ENCODE assay signal across 8 mouse cellular contexts in the genomic region with DNA sequence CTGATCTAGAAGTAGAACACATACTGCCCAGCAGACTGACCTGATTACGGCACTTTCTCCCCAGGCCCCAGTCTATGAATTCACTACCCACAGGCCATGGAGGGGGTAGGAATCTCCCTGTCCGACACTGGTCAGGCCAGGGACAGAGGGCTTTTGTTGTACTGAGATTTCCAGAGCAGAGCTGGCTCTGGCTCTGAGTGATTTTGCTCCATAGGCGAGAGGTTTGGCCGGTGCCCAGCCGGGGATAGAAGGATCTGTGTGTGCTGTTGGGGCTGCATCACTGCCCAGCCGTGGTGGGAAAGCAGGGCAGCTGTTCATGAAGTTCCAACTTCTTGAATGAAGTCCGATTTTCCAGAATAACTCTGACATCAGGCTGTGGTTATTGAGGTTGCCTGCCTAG. TPM values are rescaled to one million over a fixed set of nuclear protein-coding genes. Genes with fewer than 3 reads are reported as not detected.
DNase-seq lines count a peak whose midpoint lies in the region; ATAC-seq lines count a peak whose summit lies in the region.

No protein-coding gene starts in this region.

- ATAC-seq in embryonic facial prominence, embryonic 13.5 days (ENCODE audit: insufficient number of reproducible peaks, insufficient read depth, low FRiP score, low TSS enrichment, low read depth): peak; percentile 63
- ATAC-seq in midbrain, embryonic 16.5 days: peak; percentile 89

- no peaks in the 10 kb centered on the region; the same call in 1 of the 2 replicates for H3K27me3 ChIP-seq in embryonic facial prominence, embryonic 13.5 days
- no peaks in the 10 kb centered on the region for H3K27me3 ChIP-seq in midbrain, embryonic 16.5 days (ENCODE audit: control insufficient read depth, insufficient read depth, low read depth, low read length)

- peak; percentile 97 for DNase-seq in heart, adult 11 months
- DNase-seq in heart, adult 8-10 months (ENCODE audit: low spot score): no peak
- DNase-seq in heart, postnatal 14 days: peak; percentile 61 to 75
- peak; percentile 22 to 42 for DNase-seq in left cerebral cortex, postnatal 36 days (ENCODE audit: low spot score in 2 of 2)
- DNase-seq in spleen, postnatal 4 days (ENCODE audit: low spot score in 2 of 2): no peak
- DNase-seq in ovary, postnatal 10 days (ENCODE audit: low spot score): no peak

- no peak overlapping the region for H3K4me3 ChIP-seq in embryonic facial prominence, embryonic 13.5 days
- H3K4me3 ChIP-seq in midbrain, embryonic 16.5 days (ENCODE audit: low read depth, low read length): no peak overlapping the region

- peaks cover 7% of the 10 kb centered on the region for H3K4me1 ChIP-seq in embryonic facial prominence, embryonic 13.5 days
- H3K4me1 ChIP-seq in midbrain, embryonic 16.5 days (ENCODE audit: control insufficient read depth, insufficient read depth, low read length): no peaks in the 10 kb centered on the region

- no peaks in the 10 kb centered on the region for H3K9me3 ChIP-seq in embryonic facial prominence, embryonic 13.5 days
- H3K9me3 ChIP-seq in midbrain, embryonic 16.5 days (replicated peaks; ENCODE audit: control insufficient read depth, low read length, poor library complexity, severe bottlenecking): no peaks in the 10 kb centered on the region

- H3K4me2 ChIP-seq in embryonic facial prominence, embryonic 13.5 days: no peak overlapping the region
- H3K4me2 ChIP-seq in midbrain, embryonic 16.5 days (ENCODE audit: low read length): no peak overlapping the region

- H3K27ac ChIP-seq in embryonic facial prominence, embryonic 13.5 days: 0 out of 2 replicates have a peak overlapping the region, but pooled peaks have one; percentile 33
- H3K27ac ChIP-seq in midbrain, embryonic 16.5 days (ENCODE audit: low read length): peak overlapping the region; percentile 60

- H3K9ac ChIP-seq in embryonic facial prominence, embryonic 13.5 days: no peak overlapping the region
- no peak overlapping the region for H3K9ac ChIP-seq in midbrain, embryonic 16.5 days (ENCODE audit: low read depth, low read length)

- H3K36me3 ChIP-seq in embryonic facial prominence, embryonic 13.5 days: no peaks in the 10 kb centered on the region
- no peaks in the 10 kb centered on the region for H3K36me3 ChIP-seq in midbrain, embryonic 16.5 days (ENCODE audit: control insufficient read depth, insufficient read depth, low read length)

- intact Hi-C loops in heart, postnatal 14 days (cut with DNase I): no loop called here
- intact Hi-C loops in left cerebral cortex, postnatal 36 days (cut with DNase I): no loop called here

- 30% methylated on average over 7 of the region's 7 CpGs for WGBS in embryonic facial prominence, embryonic 13.5 days
- 54% methylated on average over 7 of the region's 7 CpGs for WGBS in midbrain, embryonic 16.5 days

RNA-seq across cellular contexts. Expression of gene Lpcat1, which starts 20.1 kb away (rescaled TPM):
- 1 to 10 TPM; 6.8 to 9.6 (median 7.5) TPM for total RNA-seq in heart, adult 8-10 months (2022)
- 44.5 and 49.1 TPM in 2 replicates for polyA plus RNA-seq in embryonic facial prominence, embryonic 13.5 days (2015; fragmentation: Nextera tagmentation; extraction: Ambion mirVana)
- 10 to 100 TPM in 1 of 2 experiments, 1 to 10 TPM in 1; 8.0 to 10.6 TPM for total RNA-seq in heart, postnatal 14 days (2021)
- total RNA-seq in left cerebral cortex, postnatal 36 days (2021): 10 to 100 TPM; 45.9 to 48.9 TPM
- 75.7 and 78.3 TPM in 2 replicates for polyA plus RNA-seq in midbrain, embryonic 16.5 days (2015; fragmentation: Nextera tagmentation; extraction: Ambion mirVana)

Comparison
In these comparisons a context has a peak if more than half of its experiments do, and no peak if none do; other contexts are left out.
1. DNase-seq: peak in heart, adult 11 months (single experiment), heart, postnatal 14 days (2 of 2) and left cerebral cortex, postnatal 36 days (2 of 2); none in heart, adult 8-10 months (single experiment), spleen, postnatal 4 days (0 of 2) and ovary, postnatal 10 days (single experiment).
2. RNA of gene Lpcat1, which starts 20.1 kb away (total RNA-seq): 45.9 to 48.9 TPM in left cerebral cortex, postnatal 36 days; 8.0 to 10.6 TPM in heart, postnatal 14 days and 6.8 to 9.6 TPM in heart, adult 8-10 months; every median in the first group is over 4 times any median in the second.